Mouse (Mus musculus): ENCODE results near the gene Capn7.

DNA sequence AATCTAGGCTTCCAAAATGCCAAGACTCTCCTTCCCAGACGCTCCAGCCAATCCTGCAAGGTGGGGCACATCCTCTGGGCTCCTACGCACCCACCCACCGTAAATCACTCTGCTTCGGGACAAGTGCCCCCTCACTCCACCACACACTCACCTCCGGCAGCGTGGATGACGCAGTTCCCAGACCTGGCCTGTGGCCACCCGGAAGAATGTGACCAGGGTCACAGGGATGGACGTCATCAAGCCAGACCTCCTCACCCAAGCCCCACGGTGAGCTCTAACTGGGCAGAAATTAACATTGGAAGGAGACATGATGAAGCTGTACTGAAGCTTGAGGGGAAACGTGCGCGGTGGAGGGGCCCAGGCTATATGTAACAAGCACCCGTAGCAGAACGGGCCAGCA, 70.8 kb downstream of the Capn7 start:
- TF ChIP-seq ZNF384 (IDR thresholded peaks at IDR 0.05; ENCODE audit: low read depth, low read length): no peak
- no peak for TF ChIP-seq EP300 (IDR thresholded peaks at IDR 0.05; ENCODE audit: low read depth in 1 of 2, low read length in 2 of 2)
- no peak for TF ChIP-seq GATA1 (IDR thresholded peaks at IDR 0.05; ENCODE audit: low read depth, low read length)

Data from MEL (cell line).